Mouse (Mus musculus) erythroblast, embryonic 14.5 days (primary cell): ENCODE data around the gene Chd5.

Experiments
- GATA1 ChIP-seq: IDR thresholded peaks from 2 replicates; pipeline ENCODE4 v1.6.1; 2012; ENCODE audit warnings: low read length, inconsistent platforms, mixed read lengths
- TAL1 ChIP-seq: IDR thresholded peaks from 3 replicates; pipeline ENCODE4 v1.6.1; 2012; ENCODE audit warnings: low read length, inconsistent platforms, mixed read lengths

DNA sequence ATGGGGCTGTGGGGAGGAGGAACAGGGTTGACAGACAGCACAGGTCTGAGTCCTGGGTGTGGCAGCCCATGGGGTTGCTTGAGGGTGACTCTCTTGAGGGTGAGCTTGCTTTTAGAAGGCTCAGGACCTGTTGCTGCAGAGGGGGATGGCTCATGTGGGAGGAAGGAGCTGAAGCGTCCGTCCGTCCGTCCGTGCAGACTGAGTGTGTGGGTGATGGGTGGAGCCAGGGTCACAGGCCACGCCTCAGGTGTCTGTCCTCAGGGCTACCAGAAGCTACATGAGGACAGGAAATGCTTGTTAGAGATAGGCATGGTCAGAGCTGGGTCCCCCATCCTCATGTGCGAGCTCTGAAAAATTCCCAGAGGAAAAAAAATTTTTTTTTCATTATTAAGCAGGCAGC lies 6.2 kb downstream of the Chd5 start:
- TF ChIP-seq GATA1, result no peak
- TF ChIP-seq TAL1, result no peak
